ENCODE assay signal across 8 mouse cellular contexts in the genomic region with DNA sequence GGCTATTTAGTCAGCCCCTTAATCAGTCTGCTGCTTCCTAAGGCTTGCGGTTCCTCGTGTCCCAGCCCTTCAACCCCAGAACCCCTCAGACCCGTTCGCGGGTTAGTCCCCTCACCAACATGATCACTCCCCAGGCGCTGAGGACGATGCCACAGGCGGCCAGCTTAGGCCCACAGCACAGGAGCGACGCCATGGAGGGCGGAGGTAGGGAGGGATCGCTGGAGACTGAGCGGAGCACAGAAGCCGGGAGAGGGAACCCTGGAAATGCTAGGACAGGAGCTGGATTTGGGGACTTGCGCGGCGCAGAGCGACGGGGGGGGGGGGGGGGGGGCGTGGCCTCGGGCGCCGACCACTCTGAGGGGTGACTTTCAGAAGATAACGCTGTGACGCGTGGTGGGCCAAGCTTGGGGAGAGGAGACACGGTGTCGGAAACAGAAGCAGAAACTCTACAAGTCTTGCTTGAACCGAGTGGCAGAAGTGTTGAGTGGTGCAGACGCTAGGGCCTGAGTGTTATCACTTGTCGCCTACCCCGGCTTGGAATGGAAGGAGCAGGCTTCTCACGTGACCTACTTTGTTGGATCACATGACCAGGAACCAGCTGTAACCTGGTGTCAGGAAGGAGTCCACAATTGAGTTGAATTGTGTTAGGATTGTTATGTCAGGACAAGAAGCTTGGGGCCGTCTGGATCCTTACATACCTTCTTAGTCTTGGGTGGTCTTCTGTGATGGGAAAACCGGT. TPM values are rescaled to one million over a fixed set of nuclear protein-coding genes. Genes with fewer than 3 reads are reported as not detected.
DNase-seq lines count a peak whose midpoint lies in the region; ATAC-seq and TF ChIP-seq lines count a peak whose summit lies in the region.

Gm21988 (minus strand) TSS at position 290 of the 739 bp plus-strand sequence.
Rnasek (minus strand) TSS at position 302 of the 739 bp plus-strand sequence.

- peak within 1 kb of the TSS; percentile 88 for H3K4me2 ChIP-seq in forebrain, embryonic 16.5 days (ENCODE audit: low read length)
- peak within 1 kb of the TSS; percentile 84 for H3K4me2 ChIP-seq in lung, embryonic 15.5 days

- H3K27me3 ChIP-seq in forebrain, embryonic 16.5 days (replicated peaks; ENCODE audit: control insufficient read depth, insufficient read depth, low read length), result 0 out of 2 replicates have a peak, but pooled peaks cover 2% of the 10 kb centered on the region
- H3K27me3 ChIP-seq in lung, embryonic 15.5 days, result no peaks in the 10 kb centered on the region; the same call in 1 of the 2 replicates

- DNase-seq in ES-E14 (ENCODE audit: low read depth, low spot score), result peak; percentile 79
- DNase-seq in cerebellum, adult 11 months, result peak; percentile 79
- DNase-seq in layer of hippocampus, adult 9-10 months (ENCODE audit: low spot score), result peak; percentile 93
- peak; percentile 49 to 68 for DNase-seq in thymus, adult 18-20 months

- H3K9ac ChIP-seq in ES-E14 (ENCODE audit: insufficient read depth, low read depth, low read length, poor library complexity, severe bottlenecking), result peak within 1 kb of the TSS; percentile 89
- H3K9ac ChIP-seq in forebrain, embryonic 16.5 days (replicated peaks; ENCODE audit: low read depth, low read length), result peak within 1 kb of the TSS; percentile 70
- peak within 1 kb of the TSS; percentile 88 for H3K9ac ChIP-seq in lung, embryonic 15.5 days

- H3K4me1 ChIP-seq in ES-E14 (ENCODE audit: control insufficient read depth in 2 of 2, insufficient read depth in 2 of 2, low read length in 2 of 2, poor library complexity in 1 of 2), result peaks cover 7 to 8% of the 10 kb centered on the region in 2 experiments; a peak in 2 of 4 replicates
- peaks cover 27% of the 10 kb centered on the region for H3K4me1 ChIP-seq in forebrain, embryonic 16.5 days (replicated peaks; ENCODE audit: control insufficient read depth, insufficient read depth, low read length)
- peaks cover 34% of the 10 kb centered on the region for H3K4me1 ChIP-seq in lung, embryonic 15.5 days
- H3K4me1 ChIP-seq in olfactory bulb, adult 2 months (ENCODE audit: control insufficient read depth, insufficient read depth, low read length), result peaks cover 12% of the 10 kb centered on the region

- peak within 1 kb of the TSS; percentile 80 for H3K27ac ChIP-seq in ES-E14 (ENCODE audit: insufficient read depth, low read depth, low read length, poor library complexity, severe bottlenecking)
- H3K27ac ChIP-seq in forebrain, embryonic 16.5 days (ENCODE audit: low read length), result peak within 1 kb of the TSS; percentile 70
- H3K27ac ChIP-seq in lung, embryonic 15.5 days, result peak within 1 kb of the TSS; percentile 94
- peak within 1 kb of the TSS; percentile 98 for H3K27ac ChIP-seq in olfactory bulb, adult 2 months (ENCODE audit: insufficient read depth, low read depth, low read length)

- H3K4me3 ChIP-seq in ES-E14 (ENCODE audit: insufficient read depth in 1 of 2, low read depth in 1 of 2, low read length in 2 of 2, poor library complexity in 1 of 2, severe bottlenecking in 1 of 2), result peak within 1 kb of the TSS; percentile 86 to 98
- H3K4me3 ChIP-seq in forebrain, embryonic 16.5 days (replicated peaks; ENCODE audit: low read length), result peak within 1 kb of the TSS; percentile 58
- peak within 1 kb of the TSS; percentile 90 for H3K4me3 ChIP-seq in lung, embryonic 15.5 days
- H3K4me3 ChIP-seq in olfactory bulb, adult 2 months (ENCODE audit: insufficient read depth, low read depth, low read length), result peak within 1 kb of the TSS; percentile 92

- peaks cover 16% of the 10 kb centered on the region for H3K36me3 ChIP-seq in ES-E14 (ENCODE audit: control insufficient read depth, insufficient read depth, low read length, poor library complexity, severe bottlenecking)
- H3K36me3 ChIP-seq in forebrain, embryonic 16.5 days (ENCODE audit: control insufficient read depth, insufficient read depth), result peaks cover 4% of the 10 kb centered on the region; the same call in 1 of the 2 replicates
- peaks cover 11% of the 10 kb centered on the region for H3K36me3 ChIP-seq in lung, embryonic 15.5 days

- TF ChIP-seq POLR2A in olfactory bulb, adult 2 months (IDR thresholded peaks at IDR 0.05; ENCODE audit: insufficient read depth, low read depth, low read length), result peak; percentile 91

- WGBS in forebrain, embryonic 16.5 days, result under 1% methylated on average over 35 of the region's 35 CpGs
- under 1% methylated on average over 29 of the region's 35 CpGs for WGBS in lung, embryonic 15.5 days
- under 1% methylated on average over 33 of the region's 35 CpGs for WGBS in olfactory bulb, adult 2 months

- peak; percentile 43 for ATAC-seq in forebrain, embryonic 16.5 days
- ATAC-seq in hematopoietic stem cell, adult 5-6 weeks (replicated peaks in 1 of 2; ENCODE audit: insufficient read depth in 1 of 2, low FRiP score in 2 of 2, low TSS enrichment in 1 of 2, low read depth in 1 of 2, poor library complexity in 2 of 2, severe bottlenecking in 2 of 2), result peak; percentile 34 to 51; a peak in 3 of 4 replicates
- peak; percentile 10; the same call in 1 of the 2 replicates for ATAC-seq in lung, embryonic 15.5 days (ENCODE audit: borderline replicate concordance, extremely low read depth, low FRiP score, low TSS enrichment)

- TF ChIP-seq CTCF in olfactory bulb, adult 2 months (IDR thresholded peaks at IDR 0.05; ENCODE audit: insufficient read depth, low read depth, low read length), result no peak

- H3K9me3 ChIP-seq in ES-E14 (ENCODE audit: control insufficient read depth, insufficient read depth, low read depth, low read length), result no peaks in the 10 kb centered on the region
- no peaks in the 10 kb centered on the region for H3K9me3 ChIP-seq in forebrain, embryonic 16.5 days (ENCODE audit: control insufficient read depth, low read length)
- H3K9me3 ChIP-seq in lung, embryonic 15.5 days, result no peaks in the 10 kb centered on the region

- in situ Hi-C loops in ES-E14 (cut with MboI; ENCODE audit: low sequenced_read_pairs in 2 of 2, unreplicated experiment in 2 of 2), result no loop called here

TF ChIP-seq in ES-E14, 5 proteins besides CTCF, POLR2A, EP300 and RAD21:
- TF ChIP-seq HCFC1 (IDR thresholded peaks at IDR 0.05; ENCODE audit: borderline replicate concordance, insufficient read depth, low read length) (no peak; the same call in 1 of the 2 replicates), MAFK (IDR thresholded peaks at IDR 0.05; ENCODE audit: insufficient read depth, low read depth, low read length) (no peak), ZNF384 (IDR thresholded peaks at IDR 0.05; ENCODE audit: low read depth, low read length) (no peak), ZC3H11A (IDR thresholded peaks at IDR 0.05; ENCODE audit: borderline replicate concordance, low read depth, low read length) (no peak), CHD2 (IDR thresholded peaks at IDR 0.05; ENCODE audit: low read depth, low read length) (no peak)

RNA-seq across cellular contexts. Expression of gene Gm21988, which starts in this region (rescaled TPM):
- total RNA-seq in ES-E14 (2012; rRNA removed), result 2.4 and 4.5 TPM in 2 replicates
- polyA plus RNA-seq in forebrain, embryonic 16.5 days (2015; fragmentation: Nextera tagmentation; extraction: Ambion mirVana), result 13.2 and 14.6 TPM in 2 replicates
- total RNA-seq in hematopoietic stem cell, adult 5-6 weeks (2017), result 3.7 TPM in 1 of 2 replicates, not detected in the other
- polyA plus RNA-seq in lung, embryonic 15.5 days (2015; fragmentation: Nextera tagmentation; extraction: Ambion mirVana), result 10.8 and 11.0 TPM in 2 replicates
- polyA plus RNA-seq in olfactory bulb, adult 2 months (2012; ENCODE audit: insufficient read depth, insufficient read length, low replicate concordance, missing spikeins), result not detected in 2 replicates

RNA-seq across cellular contexts. Expression of gene Rnasek, which starts in this region (rescaled TPM):
- 66.0 and 75.1 TPM in 2 replicates for total RNA-seq in ES-E14 (2012; rRNA removed)
- 287 and 291 TPM in 2 replicates for polyA plus RNA-seq in forebrain, embryonic 16.5 days (2015; fragmentation: Nextera tagmentation; extraction: Ambion mirVana)
- 19.7 and 22.5 TPM in 2 replicates for total RNA-seq in hematopoietic stem cell, adult 5-6 weeks (2017)
- polyA plus RNA-seq in lung, embryonic 15.5 days (2015; fragmentation: Nextera tagmentation; extraction: Ambion mirVana), result 179 and 183 TPM in 2 replicates
- not detected in 2 replicates for polyA plus RNA-seq in olfactory bulb, adult 2 months (2012; ENCODE audit: insufficient read depth, insufficient read length, low replicate concordance, missing spikeins)

Comparison
In these comparisons a context has a peak if more than half of its experiments do, and no peak if none do; other contexts are left out.
1. Peak in every context shown above with its lines: DNase-seq, ATAC-seq, H3K4me3 ChIP-seq and H3K27ac ChIP-seq.
2. RNA of gene Gm21988 (polyA plus RNA-seq): 13.2 to 14.6 TPM in forebrain, embryonic 16.5 days and 10.8 to 11.0 TPM in lung, embryonic 15.5 days; not detected in olfactory bulb, adult 2 months; every median in the first group is over 10 times any median in the second.